Mouse (Mus musculus) liver, postnatal 0 days (tissue): ENCODE data around the gene Gsk3b.

Experiments used
- CTCF ChIP-seq: sonication (generic); IDR thresholded peaks from 2 replicates; pipeline ENCODE4 v1.5.1; 2016; ENCODE audit warnings: antibody characterized with exemption, low read depth
- EP300 ChIP-seq: IDR thresholded peaks from 2 replicates; pipeline ENCODE4 v1.6.1; 2016; ENCODE audit warnings: antibody characterized with exemption, low read depth, mild to moderate bottlenecking

DNA sequence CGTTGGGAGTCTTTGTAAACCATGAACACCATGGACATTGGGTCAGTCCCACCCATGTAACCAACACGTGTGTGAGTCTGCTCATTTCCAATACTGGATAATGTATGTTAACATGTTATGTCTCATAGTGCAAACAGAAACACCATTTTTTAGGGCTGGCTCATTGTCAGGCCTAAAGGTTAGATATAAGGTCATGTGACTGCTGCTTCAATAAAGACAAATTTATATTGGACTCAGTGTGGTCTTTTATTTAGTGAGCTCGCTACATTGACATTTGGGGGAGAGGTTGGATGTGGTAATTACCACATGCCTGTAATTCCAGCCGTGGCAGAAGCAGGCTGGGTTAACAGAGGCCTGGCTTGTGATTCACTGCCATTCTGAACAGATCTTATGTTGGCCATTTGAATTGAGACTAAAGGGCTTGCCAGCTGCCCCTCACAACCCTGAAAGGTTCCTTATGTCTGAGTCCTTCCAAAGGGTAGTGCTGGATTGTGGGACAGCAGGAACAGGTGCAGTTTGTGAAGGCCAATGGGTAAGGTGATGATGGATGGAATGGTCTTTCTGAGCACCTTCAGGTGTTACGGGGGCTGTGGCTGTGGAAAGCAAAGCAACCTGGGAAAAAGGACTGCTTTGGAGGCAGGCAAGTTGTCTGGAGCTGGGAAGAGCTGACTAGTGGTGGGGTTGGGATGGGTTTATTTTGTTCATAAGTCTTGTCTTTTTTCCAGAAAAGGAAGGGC lies 157.2 kb downstream of the Gsk3b start:
- TF ChIP-seq EP300 (no peak), CTCF (no peak)
